Mouse (Mus musculus) embryonic facial prominence, embryonic 14.5 days (tissue): Measurements from ENCODE around the gene Synpr. TPM values are rescaled to one million over a fixed set of nuclear protein-coding genes. Genes with fewer than 3 reads are reported as not detected.
A peak's percentile ranks its signal among the peaks of the same experiment; 100 is the strongest.

Source experiments
- ATAC-seq: fragments of 200-750 bp; cut with Nextera tagmentation; 2 replicates; pipeline ENCODE4 v1.8.0; 2017; ENCODE audit warnings: low read depth, moderate number of reproducible peaks, moderate TSS enrichment
- DNase-seq: peaks from one replicate; pipeline ENCODE4 v3.0.0-alpha.2; 2015; ENCODE audit warnings: low spot score
- H3K27ac ChIP-seq: fragments of 300-500 bp; sonication (generic); replicated peaks from 2 replicates; pipeline ENCODE4 v1.5.1; 2014; ENCODE audit warnings: low read depth, mild to moderate bottlenecking, low read length, moderate library complexity
- H3K27me3 ChIP-seq: fragments of 300-500 bp; sonication (generic); replicated peaks from 2 replicates; pipeline ENCODE4 v1.6.1; 2014; ENCODE audit warnings: low read length; ENCODE audit not compliant: control insufficient read depth, insufficient read depth
- H3K36me3 ChIP-seq: fragments of 300-500 bp; sonication (generic); 2 replicates; pipeline ENCODE4 v1.6.1; 2014; ENCODE audit warnings: low read length, mixed read lengths; ENCODE audit not compliant: control insufficient read depth, insufficient read depth
- H3K4me1 ChIP-seq: fragments of 300-500 bp; sonication (generic); 2 replicates; pipeline ENCODE4 v1.6.1; 2014; ENCODE audit warnings: antibody characterized with exemption, low read length; ENCODE audit not compliant: control insufficient read depth, insufficient read depth
- H3K4me2 ChIP-seq: fragments of 300-500 bp; sonication (generic); 2 replicates; pipeline ENCODE4 v1.6.1; 2014; ENCODE audit warnings: low read depth, mild to moderate bottlenecking, low read length, moderate library complexity, mixed read lengths
- H3K4me3 ChIP-seq: fragments of 300-500 bp; sonication (generic); 2 replicates; pipeline ENCODE4 v1.5.1; 2014; ENCODE audit warnings: low read depth, mild to moderate bottlenecking, low read length
- H3K9ac ChIP-seq: fragments of 300-500 bp; sonication (generic); 2 replicates; pipeline ENCODE4 v1.6.1; 2014; ENCODE audit warnings: low read depth, mild to moderate bottlenecking, low read length, moderate library complexity, mixed read lengths
- H3K9me3 ChIP-seq: fragments of 300-500 bp; sonication (generic); 2 replicates; pipeline ENCODE4 v1.6.1; 2016; ENCODE audit warnings: low read length; ENCODE audit not compliant: control insufficient read depth
- whole genome bisulfite sequencing: fragments of 180-500 bp; shearing (Covaris S2); extraction: QIAGEN DNeasy Blood & Tissue Kit; methylation state at CpG from one replicate; pipeline ENCODE4 v1.1.7; 2014; 5-methylcytosine and 5-hydroxymethylcytosine counted together
- polyA plus RNA-seq: library from polyadenylated mRNA; unstranded; fragments of >200 nt; fragmentation: Nextera tagmentation; extraction: Ambion mirVana; gene quantifications from 2 replicates; pipeline ENCODE4 v1.2.1, GENCODE M21; 2014

The Synpr gene
- polyA plus RNA-seq, 1 experiment from 2014 or later, result 5.8 TPM

- H3K4me3 ChIP-seq, result no peak overlapping the region
- H3K4me2 ChIP-seq, result no peak overlapping the region
- ATAC-seq, result no peak
- H3K27me3 ChIP-seq, result no peaks in the 10 kb centered on the region
- no peak for DNase-seq
- no peaks in the 10 kb centered on the region for H3K4me1 ChIP-seq
- WGBS, result 33% methylated on average over 2 of the region's 2 CpGs
- H3K9me3 ChIP-seq, result no peaks in the 10 kb centered on the region
- no peak overlapping the region for H3K27ac ChIP-seq
- H3K36me3 ChIP-seq, result no peaks in the 10 kb centered on the region
- H3K9ac ChIP-seq, result no peak overlapping the region
Observed at GRCm38 (mm10) chr14:13578101-13578500, 293.5 kb downstream of the Synpr start.

GRCm38 (mm10) chr14:13578744-13579143, 294.2 kb downstream of the Synpr start:
- H3K4me3 ChIP-seq, result no peak overlapping the region
- WGBS, result 61% methylated on average over 1 of the region's 1 CpGs
- H3K9ac ChIP-seq, result no peak overlapping the region
- H3K36me3 ChIP-seq, result no peaks in the 10 kb centered on the region
- H3K4me1 ChIP-seq, result no peaks in the 10 kb centered on the region
- H3K9me3 ChIP-seq, result no peaks in the 10 kb centered on the region
- no peak overlapping the region for H3K4me2 ChIP-seq
- no peak for ATAC-seq
- no peaks in the 10 kb centered on the region for H3K27me3 ChIP-seq
- H3K27ac ChIP-seq, result no peak overlapping the region
- no peak for DNase-seq

GRCm38 (mm10) chr14:13593321-13593940, 308.9 kb downstream of the Synpr start:
- Histone ChIP-seq H3K4me1 (no peaks in the 10 kb centered on the region), H3K27me3 (no peaks in the 10 kb centered on the region), H3K4me3 (no peak overlapping the region), H3K27ac (no peak overlapping the region), H3K9ac (no peak overlapping the region), H3K36me3 (no peaks in the 10 kb centered on the region), H3K9me3 (no peaks in the 10 kb centered on the region), H3K4me2 (no peak overlapping the region)
- WGBS, result 86% methylated on average over 2 of the region's 2 CpGs
- no peak for ATAC-seq
- DNase-seq, result no peak

- DNase-seq, result no peak
- WGBS, result 56% methylated on average over 6 of the region's 6 CpGs
- Histone ChIP-seq H3K27ac (no peak overlapping the region), H3K9me3 (no peaks in the 10 kb centered on the region), H3K36me3 (no peaks in the 10 kb centered on the region), H3K4me1 (no peaks in the 10 kb centered on the region), H3K9ac (no peak overlapping the region), H3K4me2 (no peak overlapping the region), H3K4me3 (no peak overlapping the region), H3K27me3 (no peaks in the 10 kb centered on the region)
- ATAC-seq, result no peak
Observed at GRCm38 (mm10) chr14:13596251-13596650, 311.7 kb downstream of the Synpr start.

- Histone ChIP-seq H3K36me3 (no peaks in the 10 kb centered on the region), H3K4me2 (no peak overlapping the region), H3K4me3 (no peak overlapping the region), H3K27ac (no peak overlapping the region), H3K9me3 (no peaks in the 10 kb centered on the region), H3K4me1 (no peaks in the 10 kb centered on the region), H3K9ac (no peak overlapping the region), H3K27me3 (no peaks in the 10 kb centered on the region)
- 82% methylated on average over 2 of the region's 2 CpGs for WGBS
- ATAC-seq (no peak), DNase-seq (no peak)
Observed at GRCm38 (mm10) chr14:13597204-13597603, 312.6 kb downstream of the Synpr start.

- Histone ChIP-seq H3K4me1 (no peaks in the 10 kb centered on the region), H3K4me2 (no peak overlapping the region), H3K36me3 (no peaks in the 10 kb centered on the region), H3K9ac (no peak overlapping the region), H3K4me3 (no peak overlapping the region), H3K27ac (no peak overlapping the region), H3K27me3 (no peaks in the 10 kb centered on the region), H3K9me3 (no peaks in the 10 kb centered on the region)
- DNase-seq, result no peak
- no peak for ATAC-seq
- 14% methylated on average over 2 of the region's 2 CpGs for WGBS
Observed at GRCm38 (mm10) chr14:13620531-13620930, 336.0 kb downstream of the Synpr start.

GRCm38 (mm10) chr14:13649865-13650264, 365.3 kb downstream of the Synpr start:
- no peak for ATAC-seq
- 96% methylated on average over 1 of the region's 1 CpGs for WGBS

GRCm38 (mm10) chr14:13651039-13651438, 366.5 kb downstream of the Synpr start:
- H3K27me3 ChIP-seq, result no peaks in the 10 kb centered on the region
- no peak overlapping the region for H3K27ac ChIP-seq
- 33% methylated on average over 1 of the region's 1 CpGs for WGBS
- H3K4me1 ChIP-seq, result peaks cover 4% of the 10 kb centered on the region; the same call in 1 of the 2 replicates
- H3K4me2 ChIP-seq, result no peak overlapping the region
- H3K9me3 ChIP-seq, result no peaks in the 10 kb centered on the region
- peak; percentile 86; the same call in 1 of the 2 replicates for ATAC-seq
- no peak overlapping the region for H3K9ac ChIP-seq
- DNase-seq, result peak; percentile 61
- H3K4me3 ChIP-seq, result no peak overlapping the region
- H3K36me3 ChIP-seq, result no peaks in the 10 kb centered on the region

More at GRCm38 (mm10) chr14:13649865-13650264, 365.3 kb downstream of the Synpr start:
- DNase-seq, result no peak
- H3K4me3 ChIP-seq, result no peak overlapping the region
- peaks cover 4% of the 10 kb centered on the region; the same call in 1 of the 2 replicates for H3K4me1 ChIP-seq
- no peaks in the 10 kb centered on the region for H3K27me3 ChIP-seq
- no peak overlapping the region for H3K27ac ChIP-seq
- H3K9me3 ChIP-seq, result no peaks in the 10 kb centered on the region
- H3K9ac ChIP-seq, result no peak overlapping the region
- H3K36me3 ChIP-seq, result no peaks in the 10 kb centered on the region
- no peak overlapping the region for H3K4me2 ChIP-seq
